Mouse (Mus musculus) hindbrain, embryonic 10.5 days (tissue): ENCODE data around the gene Adra1d. TPM values are rescaled to one million over a fixed set of nuclear protein-coding genes. Genes with fewer than 3 reads are reported as not detected.
A peak's percentile ranks its signal among the peaks of the same experiment; 100 is the strongest.

Experiments
- DNase-seq: peaks from one replicate; pipeline ENCODE4 v3.0.0-alpha.2; 2017; ENCODE audit warnings: low spot score
- H3K27ac ChIP-seq: fragments of 300-500 bp; sonication (generic); 2 replicates; pipeline ENCODE4 v1.5.1; 2016; ENCODE audit warnings: mild to moderate bottlenecking, moderate library complexity
- H3K27me3 ChIP-seq: fragments of 300-500 bp; sonication (generic); 2 replicates; pipeline ENCODE4 v1.6.1; 2016; ENCODE audit warnings: mild to moderate bottlenecking; ENCODE audit not compliant: poor library complexity, insufficient read depth, severe bottlenecking
- H3K36me3 ChIP-seq: fragments of 300-500 bp; sonication (generic); 2 replicates; pipeline ENCODE4 v1.6.1; 2016; ENCODE audit warnings: mild to moderate bottlenecking, moderate library complexity
- H3K4me1 ChIP-seq: fragments of 300-500 bp; sonication (generic); replicated peaks from 2 replicates; pipeline ENCODE4 v1.6.1; 2016; ENCODE audit warnings: mild to moderate bottlenecking
- H3K4me3 ChIP-seq: fragments of 300-500 bp; sonication (generic); 2 replicates; pipeline ENCODE4 v1.5.1; 2016; ENCODE audit warnings: mild to moderate bottlenecking, moderate library complexity
- H3K9me3 ChIP-seq: fragments of 300-500 bp; sonication (generic); 2 replicates; pipeline ENCODE4 v1.6.1; 2016; ENCODE audit warnings: mild to moderate bottlenecking, moderate library complexity
- WGBS: fragments of 180-500 bp; shearing (Covaris S2); methylation state at CpG from one replicate; pipeline ENCODE4 v1.1.7; 2016; 5-methylcytosine and 5-hydroxymethylcytosine counted together
- polyA plus RNA-seq: library from polyadenylated mRNA; unstranded; fragments of >200 nt; fragmentation: Nextera tagmentation; extraction: Ambion mirVana; gene quantifications from 2 replicates; pipeline ENCODE4 v1.2.1, GENCODE M21; 2016

The Adra1d gene
- polyA plus RNA-seq, 1 experiment from 2014 or later = 0.31 TPM

GRCm38 (mm10) chr2:131550474-131550873 lies 11.6 kb downstream of the Adra1d start:
- Histone ChIP-seq H3K27me3 (peaks cover 71% of the 10 kb centered on the region), H3K9me3 (no peaks in the 10 kb centered on the region), H3K36me3 (no peaks in the 10 kb centered on the region), H3K4me3 (no peak overlapping the region), H3K27ac (no peak overlapping the region), H3K4me1 (peaks cover 28% of the 10 kb centered on the region)
- WGBS = 80% methylated on average over 2 of the region's 2 CpGs
- DNase-seq = no peak

- WGBS = 86% methylated on average over 5 of the region's 5 CpGs
- H3K4me1 ChIP-seq = peaks cover 31% of the 10 kb centered on the region
- peaks cover 75% of the 10 kb centered on the region for H3K27me3 ChIP-seq
Observed at GRCm38 (mm10) chr2:131549090-131549489, 13.0 kb downstream of the Adra1d start.

GRCm38 (mm10) chr2:131548330-131548729 lies 13.8 kb downstream of the Adra1d start:
- no peak overlapping the region for H3K27ac ChIP-seq
- H3K4me1 ChIP-seq = peaks cover 30% of the 10 kb centered on the region
- 86% methylated on average over 2 of the region's 2 CpGs for WGBS
- no peaks in the 10 kb centered on the region for H3K36me3 ChIP-seq
- H3K27me3 ChIP-seq = peaks cover 74% of the 10 kb centered on the region
- H3K9me3 ChIP-seq = no peaks in the 10 kb centered on the region
- no peak overlapping the region for H3K4me3 ChIP-seq
- no peak for DNase-seq

More at GRCm38 (mm10) chr2:131549090-131549489, 13.0 kb downstream of the Adra1d start:
- DNase-seq = no peak
- Histone ChIP-seq H3K27ac (no peak overlapping the region), H3K4me3 (no peak overlapping the region), H3K9me3 (no peaks in the 10 kb centered on the region), H3K36me3 (no peaks in the 10 kb centered on the region)

GRCm38 (mm10) chr2:131546745-131547408 lies 15.2 kb downstream of the Adra1d start:
- Histone ChIP-seq H3K27ac (no peak overlapping the region), H3K4me3 (0 out of 2 replicates have a peak overlapping the region, but pooled peaks have one; percentile 53), H3K36me3 (no peaks in the 10 kb centered on the region), H3K9me3 (no peaks in the 10 kb centered on the region), H3K4me1 (peaks cover 30% of the 10 kb centered on the region), H3K27me3 (peaks cover 64% of the 10 kb centered on the region)
- peak; percentile 45 for DNase-seq
- 14% methylated on average over 19 of the region's 19 CpGs for WGBS

GRCm38 (mm10) chr2:131546308-131546700 lies 15.8 kb downstream of the Adra1d start:
- 3% methylated on average over 27 of the region's 27 CpGs for WGBS
- H3K27me3 ChIP-seq = peaks cover 60% of the 10 kb centered on the region
- peaks cover 30% of the 10 kb centered on the region for H3K4me1 ChIP-seq
- H3K27ac ChIP-seq = peak overlapping the region; percentile 68
- peak overlapping the region; percentile 53 for H3K4me3 ChIP-seq
- peak; percentile 40 for DNase-seq
- no peaks in the 10 kb centered on the region for H3K36me3 ChIP-seq
- no peaks in the 10 kb centered on the region for H3K9me3 ChIP-seq

GRCm38 (mm10) chr2:131545386-131546307 lies 16.4 kb downstream of the Adra1d start:
- Histone ChIP-seq H3K27me3 (peaks cover 60% of the 10 kb centered on the region), H3K36me3 (no peaks in the 10 kb centered on the region), H3K9me3 (no peaks in the 10 kb centered on the region), H3K4me3 (peak overlapping the region; percentile 53), H3K4me1 (peaks cover 30% of the 10 kb centered on the region), H3K27ac (peak overlapping the region; percentile 68)
- 3% methylated on average over 45 of the region's 45 CpGs for WGBS
- peak; percentile 78 for DNase-seq

GRCm38 (mm10) chr2:131542531-131542930 lies 19.6 kb downstream of the Adra1d start:
- H3K36me3 ChIP-seq = no peaks in the 10 kb centered on the region
- H3K4me3 ChIP-seq = no peak overlapping the region
- DNase-seq = no peak
- WGBS = 22% methylated on average over 6 of the region's 6 CpGs
- H3K9me3 ChIP-seq = no peaks in the 10 kb centered on the region
- peaks cover 36% of the 10 kb centered on the region for H3K27me3 ChIP-seq
- H3K4me1 ChIP-seq = peaks cover 30% of the 10 kb centered on the region
- no peak overlapping the region for H3K27ac ChIP-seq

GRCm38 (mm10) chr2:131541686-131542085 lies 20.4 kb downstream of the Adra1d start:
- Histone ChIP-seq H3K27me3 (peaks cover 27% of the 10 kb centered on the region), H3K27ac (no peak overlapping the region), H3K4me3 (no peak overlapping the region), H3K9me3 (no peaks in the 10 kb centered on the region), H3K36me3 (no peaks in the 10 kb centered on the region), H3K4me1 (peaks cover 24% of the 10 kb centered on the region)
- no peak for DNase-seq
- 76% methylated on average over 4 of the region's 4 CpGs for WGBS

- 86% methylated on average over 6 of the region's 6 CpGs for WGBS
- no peaks in the 10 kb centered on the region for H3K36me3 ChIP-seq
- no peak for DNase-seq
- H3K27me3 ChIP-seq = peaks cover 8% of the 10 kb centered on the region; the same call in 1 of the 2 replicates
- H3K27ac ChIP-seq = no peak overlapping the region
- H3K4me1 ChIP-seq = peaks cover 10% of the 10 kb centered on the region
- no peaks in the 10 kb centered on the region for H3K9me3 ChIP-seq
- no peak overlapping the region for H3K4me3 ChIP-seq
Observed at GRCm38 (mm10) chr2:131539780-131540179, 22.3 kb downstream of the Adra1d start.

- 84% methylated on average over 7 of the region's 7 CpGs for WGBS
- Histone ChIP-seq H3K4me1 (peaks cover 10% of the 10 kb centered on the region), H3K36me3 (no peaks in the 10 kb centered on the region), H3K9me3 (no peaks in the 10 kb centered on the region), H3K27ac (no peak overlapping the region), H3K27me3 (no peaks in the 10 kb centered on the region; the same call in 1 of the 2 replicates), H3K4me3 (no peak overlapping the region)
- DNase-seq = no peak
Observed at GRCm38 (mm10) chr2:131538341-131538740, 23.7 kb downstream of the Adra1d start.

GRCm38 (mm10) chr2:131535168-131535567 lies 26.9 kb downstream of the Adra1d start:
- Histone ChIP-seq H3K9me3 (no peaks in the 10 kb centered on the region), H3K27ac (no peak overlapping the region), H3K4me1 (no peaks in the 10 kb centered on the region; the same call in 1 of the 2 replicates), H3K4me3 (no peak overlapping the region), H3K27me3 (no peaks in the 10 kb centered on the region), H3K36me3 (no peaks in the 10 kb centered on the region)
- no peak for DNase-seq
- WGBS = 90% methylated on average over 5 of the region's 5 CpGs

GRCm38 (mm10) chr2:131531271-131531670 lies 30.8 kb downstream of the Adra1d start:
- no peak overlapping the region for H3K27ac ChIP-seq
- DNase-seq = no peak
- 87% methylated on average over 7 of the region's 7 CpGs for WGBS

GRCm38 (mm10) chr2:131530623-131531008 lies 31.5 kb downstream of the Adra1d start:
- 0 out of 2 replicates have a peak, but pooled peaks cover 6% of the 10 kb centered on the region for H3K27me3 ChIP-seq
- no peak overlapping the region for H3K4me3 ChIP-seq
- H3K36me3 ChIP-seq = no peaks in the 10 kb centered on the region
- peak; percentile 41 for DNase-seq
- no peaks in the 10 kb centered on the region for H3K9me3 ChIP-seq
- H3K27ac ChIP-seq = no peak overlapping the region
- peaks cover 4% of the 10 kb centered on the region; the same call in 1 of the 2 replicates for H3K4me1 ChIP-seq
- WGBS = 25% methylated on average over 9 of the region's 9 CpGs

More at GRCm38 (mm10) chr2:131531271-131531670, 30.8 kb downstream of the Adra1d start:
- Histone ChIP-seq H3K36me3 (no peaks in the 10 kb centered on the region), H3K4me3 (no peak overlapping the region), H3K4me1 (peaks cover 4% of the 10 kb centered on the region; the same call in 1 of the 2 replicates), H3K27me3 (0 out of 2 replicates have a peak, but pooled peaks cover 6% of the 10 kb centered on the region), H3K9me3 (no peaks in the 10 kb centered on the region)
